Mouse (Mus musculus) erythroblast, embryonic 14.5 days (primary cell): ENCODE data around the gene Plekha3.

Experiments used
- GATA1 ChIP-seq: IDR thresholded peaks from 2 replicates; pipeline ENCODE4 v1.6.1; 2012; ENCODE audit warnings: low read length, inconsistent platforms, mixed read lengths
- TAL1 ChIP-seq: IDR thresholded peaks from 3 replicates; pipeline ENCODE4 v1.6.1; 2012; ENCODE audit warnings: low read length, inconsistent platforms, mixed read lengths

DNA sequence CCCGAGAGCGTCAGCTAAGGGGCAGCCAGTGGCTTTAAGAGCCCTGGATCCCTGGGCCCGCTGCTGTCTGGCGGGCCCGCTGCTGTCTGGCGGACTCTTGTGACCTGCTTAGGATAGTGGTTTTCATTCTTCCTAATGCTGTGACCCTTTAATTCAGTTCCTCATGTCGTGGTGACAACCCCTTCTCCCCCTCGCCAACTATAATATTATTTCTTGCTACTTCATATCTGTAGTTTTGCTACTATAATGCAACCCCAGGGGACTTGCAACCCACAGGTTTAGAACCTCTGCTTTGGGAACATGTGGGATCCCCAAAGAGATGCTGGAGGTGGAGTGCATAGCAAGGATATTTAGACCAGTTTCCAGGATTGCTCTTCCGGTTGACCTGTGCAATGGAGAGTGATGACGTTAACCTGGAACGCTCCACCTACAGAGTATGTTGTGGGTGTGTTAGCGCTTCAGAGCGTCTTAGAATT is 26.4 kb upstream of the Plekha3 start:
- TF ChIP-seq GATA1: no peak
- TF ChIP-seq TAL1: no peak
